Mouse (Mus musculus) heart, postnatal 0 days (tissue): ENCODE data around the gene Nr3c2. TPM values are rescaled to one million over a fixed set of nuclear protein-coding genes. Genes with fewer than 3 reads are reported as not detected.

ENCODE experiments used
- ATAC-seq: fragments of 200-750 bp; cut with Nextera tagmentation; 2 replicates; pipeline ENCODE4 v1.8.0; 2017; ENCODE audit warnings: low read depth, moderate number of reproducible peaks, moderate library complexity; ENCODE audit not compliant: insufficient read depth
- DNase-seq: peaks from one replicate; pipeline ENCODE4 v3.0.0-alpha.2; 2016; ENCODE audit warnings: low spot score
- H3K27ac ChIP-seq: fragments of 300-500 bp; sonication (generic); 2 replicates; pipeline ENCODE4 v1.5.1; 2014; ENCODE audit warnings: low read depth, mild to moderate bottlenecking
- H3K27me3 ChIP-seq: fragments of 300-500 bp; sonication (generic); 2 replicates; pipeline ENCODE4 v1.6.1; 2014; ENCODE audit warnings: low read length, mixed read lengths; ENCODE audit not compliant: control insufficient read depth, insufficient read depth
- H3K36me3 ChIP-seq: fragments of 300-500 bp; sonication (generic); replicated peaks from 2 replicates; pipeline ENCODE4 v1.6.1; 2014; ENCODE audit warnings: low read length, mixed read lengths; ENCODE audit not compliant: control insufficient read depth, insufficient read depth
- H3K4me1 ChIP-seq: fragments of 300-500 bp; sonication (generic); 2 replicates; pipeline ENCODE4 v1.6.1; 2014; ENCODE audit warnings: antibody characterized with exemption; ENCODE audit not compliant: control insufficient read depth, insufficient read depth
- H3K4me2 ChIP-seq: fragments of 300-500 bp; sonication (generic); 2 replicates; pipeline ENCODE4 v1.6.1; 2014; ENCODE audit warnings: low read depth, mild to moderate bottlenecking, low read length, moderate library complexity
- H3K4me3 ChIP-seq: fragments of 300-500 bp; sonication (generic); 2 replicates; pipeline ENCODE4 v1.5.1; 2014; ENCODE audit warnings: low read depth, low read length
- H3K9ac ChIP-seq: fragments of 300-500 bp; sonication (generic); replicated peaks from 2 replicates; pipeline ENCODE4 v1.6.1; 2014; ENCODE audit warnings: low read depth, low read length, mixed read lengths
- H3K9me3 ChIP-seq: fragments of 300-500 bp; sonication (generic); replicated peaks from 2 replicates; pipeline ENCODE4 v1.6.1; 2016; ENCODE audit warnings: low read length; ENCODE audit not compliant: control insufficient read depth
- CTCF ChIP-seq: IDR thresholded peaks from 2 replicates; pipeline ENCODE4 v1.5.1; 2016; ENCODE audit warnings: antibody characterized with exemption, control low read depth, low read depth
- EP300 ChIP-seq: IDR thresholded peaks from 2 replicates; pipeline ENCODE4 v1.6.1; 2016; ENCODE audit warnings: antibody characterized with exemption, low read depth
- whole genome bisulfite sequencing: fragments of 180-500 bp; shearing (Covaris S2); extraction: QIAGEN DNeasy Blood & Tissue Kit; methylation state at CpG from one replicate; pipeline ENCODE4 v1.1.7; 2014; 5-methylcytosine and 5-hydroxymethylcytosine counted together
- polyA plus RNA-seq: library from polyadenylated mRNA; unstranded; fragments of >200 nt; fragmentation: Nextera tagmentation; extraction: Ambion mirVana; gene quantifications from 2 replicates; pipeline ENCODE4 v1.2.1, GENCODE M21; 2015
- total RNA-seq: library from RNA; depleted of rRNA; stranded (reverse); fragments of >200 nt; gene quantifications from 2 replicates; pipeline ENCODE4 v1.2.3, GENCODE M21; 2014; ENCODE audit warnings: low replicate concordance

Gene Nr3c2
- total and polyA plus RNA-seq, 2 experiments from 2014 or later: 7.6 to 10.8 TPM

- TF ChIP-seq EP300 (no peak), CTCF (no peak)
- WGBS: 94% methylated on average over 6 of the region's 6 CpGs
Measured at GRCm38 (mm10) chr8:77261215-77261614, 362.0 kb downstream of the Nr3c2 start.

GRCm38 (mm10) chr8:77262216-77263009, 363.2 kb downstream of the Nr3c2 start:
- WGBS: 90% methylated on average over 12 of the region's 12 CpGs
- Histone ChIP-seq H3K4me3 (no peak overlapping the region), H3K27me3 (no peaks in the 10 kb centered on the region), H3K9ac (no peak overlapping the region), H3K36me3 (peaks cover 29% of the 10 kb centered on the region), H3K9me3 (no peaks in the 10 kb centered on the region), H3K4me2 (no peak overlapping the region), H3K4me1 (no peaks in the 10 kb centered on the region), H3K27ac (no peak overlapping the region)
- ATAC-seq: no peak
- no peak for TF ChIP-seq EP300
- TF ChIP-seq CTCF: no peak
- DNase-seq: no peak

More at GRCm38 (mm10) chr8:77261215-77261614, 362.0 kb downstream of the Nr3c2 start:
- ATAC-seq (no peak), DNase-seq (no peak)
- H3K9me3 ChIP-seq: no peaks in the 10 kb centered on the region
- H3K36me3 ChIP-seq: peaks cover 34% of the 10 kb centered on the region
- H3K9ac ChIP-seq: no peak overlapping the region
- no peaks in the 10 kb centered on the region for H3K27me3 ChIP-seq
- no peak overlapping the region for H3K4me2 ChIP-seq
- no peak overlapping the region for H3K4me3 ChIP-seq
- no peaks in the 10 kb centered on the region for H3K4me1 ChIP-seq
- H3K27ac ChIP-seq: no peak overlapping the region

- WGBS: 68% methylated on average over 1 of the region's 1 CpGs
Measured at GRCm38 (mm10) chr8:77267941-77268405, 368.7 kb downstream of the Nr3c2 start.

GRCm38 (mm10) chr8:77272136-77272535, 372.9 kb downstream of the Nr3c2 start:
- TF ChIP-seq EP300 (no peak), CTCF (no peak)
- Histone ChIP-seq H3K4me1 (peaks cover 11% of the 10 kb centered on the region; the same call in 1 of the 2 replicates), H3K4me3 (no peak overlapping the region), H3K9me3 (no peaks in the 10 kb centered on the region), H3K27ac (no peak overlapping the region), H3K4me2 (no peak overlapping the region), H3K27me3 (no peaks in the 10 kb centered on the region), H3K36me3 (peaks cover 35% of the 10 kb centered on the region), H3K9ac (no peak overlapping the region)
- DNase-seq (no peak), ATAC-seq (no peak)
- 92% methylated on average over 6 of the region's 6 CpGs for WGBS

More at GRCm38 (mm10) chr8:77267941-77268405, 368.7 kb downstream of the Nr3c2 start:
- H3K4me2 ChIP-seq: no peak overlapping the region
- H3K4me3 ChIP-seq: no peak overlapping the region
- H3K9ac ChIP-seq: no peak overlapping the region
- no peaks in the 10 kb centered on the region for H3K4me1 ChIP-seq
- no peak overlapping the region for H3K27ac ChIP-seq
- H3K27me3 ChIP-seq: no peaks in the 10 kb centered on the region
- H3K9me3 ChIP-seq: no peaks in the 10 kb centered on the region
- ATAC-seq: no peak
- DNase-seq: no peak
- peaks cover 36% of the 10 kb centered on the region for H3K36me3 ChIP-seq
- TF ChIP-seq EP300 (no peak), CTCF (no peak)

- no peak overlapping the region for H3K4me2 ChIP-seq
- H3K36me3 ChIP-seq: peaks cover 20% of the 10 kb centered on the region
- H3K9me3 ChIP-seq: no peaks in the 10 kb centered on the region
- H3K4me1 ChIP-seq: peaks cover 12% of the 10 kb centered on the region; the same call in 1 of the 2 replicates
- ATAC-seq (no peak), DNase-seq (no peak)
- no peak overlapping the region for H3K4me3 ChIP-seq
- H3K27ac ChIP-seq: no peak overlapping the region
- no peak overlapping the region for H3K9ac ChIP-seq
- H3K27me3 ChIP-seq: no peaks in the 10 kb centered on the region
- TF ChIP-seq EP300 (no peak), CTCF (no peak)
- 82% methylated on average over 5 of the region's 5 CpGs for WGBS
Measured at GRCm38 (mm10) chr8:77275571-77275970, 376.3 kb downstream of the Nr3c2 start.
